Mouse (Mus musculus) 3T3-L1 (cell line): ENCODE results near the gene Eif4a2.
"Not testable (repeated sequence)": the region's sequence is repeated elsewhere in the genome, so short reads cannot be mapped to it uniquely, and the experiment has no call there.

Experiments
- DNase-seq: peaks from one replicate; pipeline ENCODE4 v3.0.0-alpha.2; 2015; ENCODE audit warnings: low read depth, low spot score

The Eif4a2 gene

DNA sequence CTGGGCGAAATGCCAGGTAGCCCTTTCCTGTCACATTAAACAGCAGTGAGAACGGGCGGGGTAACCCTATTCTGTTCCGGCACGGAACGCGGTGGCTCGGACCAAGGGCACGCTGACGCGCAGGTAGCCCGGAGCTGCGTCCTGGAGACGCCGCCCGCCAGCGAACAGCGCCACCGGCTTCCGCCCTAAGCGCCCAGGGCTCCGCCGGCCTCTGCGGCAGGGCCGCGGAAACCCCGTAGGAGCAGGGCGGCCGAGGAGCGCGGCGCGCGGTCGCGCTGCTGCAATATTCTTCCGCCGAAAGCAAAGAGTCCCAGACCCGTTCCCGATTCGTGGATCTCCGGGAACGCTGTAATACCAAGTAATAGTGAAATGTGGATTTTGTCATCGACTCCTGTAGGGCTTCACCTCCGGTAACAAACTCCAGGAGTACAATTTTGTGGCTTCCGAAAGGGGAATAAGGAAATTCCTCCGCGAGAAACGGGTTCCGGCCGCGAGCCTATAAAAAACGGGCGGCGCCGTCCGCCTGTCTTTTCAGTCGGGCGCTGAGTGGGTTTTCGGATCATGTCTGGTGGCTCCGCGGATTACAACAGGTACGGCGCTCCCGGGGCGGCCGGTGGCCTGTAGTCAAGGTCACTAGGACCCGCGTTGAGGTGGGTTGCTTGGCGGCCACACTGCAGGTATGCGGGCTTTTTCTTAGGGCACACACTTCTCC lies at the start of gene Eif4a2:
Gene Eif4a2, plus strand, starts transcription at position 214 of the 712 bp plus-strand sequence.
- peak; percentile 93 for DNase-seq

DNA sequence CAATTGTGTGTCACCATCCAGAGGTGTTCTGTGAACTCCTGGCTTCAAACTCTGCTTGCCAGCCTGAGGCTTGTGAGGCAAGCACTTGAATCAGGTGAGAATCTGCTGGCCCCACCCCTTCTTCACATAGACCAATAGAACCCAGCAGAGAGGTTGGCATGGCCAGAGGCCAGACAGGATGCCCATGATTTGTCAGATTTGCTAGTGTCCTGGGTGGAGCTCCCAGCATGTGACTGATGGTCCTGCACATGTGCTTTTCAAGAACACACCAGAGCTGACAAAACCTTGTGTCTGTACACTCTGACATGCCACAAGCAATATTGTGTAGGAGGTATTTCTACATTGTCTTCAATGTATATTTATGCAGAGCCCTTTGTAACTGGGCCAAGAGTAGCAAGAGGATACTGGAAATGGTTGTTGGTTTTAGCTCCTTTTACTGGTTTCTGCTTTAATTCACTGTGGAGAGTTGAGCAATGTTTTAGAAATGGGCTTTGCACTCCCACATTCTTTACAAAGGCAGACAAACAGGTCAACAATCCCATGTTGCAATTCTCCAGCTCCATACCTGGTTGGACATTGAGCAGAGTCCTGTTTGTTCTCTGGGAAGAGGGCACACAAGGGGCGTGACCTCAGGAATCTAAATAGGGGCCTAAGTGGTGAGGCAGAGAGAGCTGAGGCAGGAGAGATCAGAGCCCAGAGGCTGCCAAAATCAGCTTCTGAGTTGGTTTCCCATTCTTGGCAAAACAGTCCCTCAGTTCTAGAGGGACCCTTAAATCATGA lies 49.4 kb upstream of the Eif4a2 start, which contains the start of gene Kng1:
Gene Kng1, plus strand, starts transcription at position 198 of the 780 bp plus-strand sequence.
- DNase-seq: not testable (repeated sequence)

DNA sequence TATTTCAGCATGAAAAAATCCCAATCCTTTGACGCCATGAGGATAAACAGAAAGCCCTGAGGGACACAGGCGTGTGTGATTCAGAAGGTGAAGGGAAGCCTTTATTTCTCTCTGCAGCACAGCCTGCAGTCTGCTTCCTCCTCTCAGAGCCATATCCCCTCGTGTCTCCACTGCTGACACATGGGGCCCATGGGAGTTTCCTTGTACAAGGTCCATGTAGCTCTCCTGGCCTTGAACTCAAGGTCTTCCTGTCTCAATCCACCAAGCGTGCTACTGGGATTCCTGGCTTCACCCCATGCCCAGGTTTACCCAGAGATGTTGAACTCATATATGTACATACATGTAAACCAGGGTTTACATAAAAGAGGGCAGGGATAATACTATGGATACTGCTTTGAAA lies 47.6 kb upstream of the Eif4a2 start:
- DNase-seq: not testable (repeated sequence)

DNA sequence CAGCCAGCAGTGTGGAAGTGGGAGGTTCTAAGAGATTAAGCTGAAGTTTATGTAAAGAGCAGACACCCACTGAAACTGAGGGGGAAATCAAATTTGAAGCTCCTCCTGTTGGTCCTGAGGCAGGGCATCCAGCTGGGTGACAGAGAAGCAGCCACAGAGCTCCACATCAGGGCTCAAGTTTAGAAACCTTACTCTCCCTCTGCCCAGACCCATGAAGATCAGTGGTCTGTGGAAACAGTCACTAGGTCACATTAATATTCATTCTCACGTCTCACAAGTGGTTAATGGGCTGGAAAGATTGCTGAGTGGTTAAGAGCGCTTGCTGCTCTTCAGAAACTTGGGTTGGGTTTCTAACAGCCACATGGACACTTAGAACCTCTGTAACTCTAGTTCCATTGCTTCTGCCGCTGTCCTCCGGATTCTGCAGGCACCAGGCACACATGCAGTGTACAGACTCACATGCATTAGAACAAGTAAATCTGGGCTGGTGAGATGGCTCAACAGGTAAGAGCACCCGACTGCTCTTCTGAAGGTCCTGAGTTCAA lies 46.4 kb upstream of the Eif4a2 start:
- DNase-seq: not testable (repeated sequence)

DNA sequence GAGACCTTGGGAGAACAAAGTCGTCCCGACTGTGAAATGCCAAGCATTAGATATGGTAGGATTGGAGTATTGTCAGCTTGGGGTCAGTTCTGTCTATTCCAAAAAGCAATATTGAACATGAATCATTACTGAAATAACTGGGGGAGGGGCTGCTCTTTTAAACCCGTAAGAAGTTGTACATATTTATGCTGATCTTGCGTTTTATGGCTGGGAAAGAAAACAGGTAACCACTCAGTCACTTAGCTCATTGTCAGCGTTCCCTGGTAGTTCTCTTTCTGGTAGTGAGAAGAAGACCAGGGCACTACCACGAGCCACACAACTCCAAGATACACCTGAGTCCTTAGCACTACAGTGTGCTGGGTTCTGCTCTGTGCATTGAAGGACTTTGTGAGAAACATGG lies 29.7 kb upstream of the Eif4a2 start:
- DNase-seq: not testable (repeated sequence)

DNA sequence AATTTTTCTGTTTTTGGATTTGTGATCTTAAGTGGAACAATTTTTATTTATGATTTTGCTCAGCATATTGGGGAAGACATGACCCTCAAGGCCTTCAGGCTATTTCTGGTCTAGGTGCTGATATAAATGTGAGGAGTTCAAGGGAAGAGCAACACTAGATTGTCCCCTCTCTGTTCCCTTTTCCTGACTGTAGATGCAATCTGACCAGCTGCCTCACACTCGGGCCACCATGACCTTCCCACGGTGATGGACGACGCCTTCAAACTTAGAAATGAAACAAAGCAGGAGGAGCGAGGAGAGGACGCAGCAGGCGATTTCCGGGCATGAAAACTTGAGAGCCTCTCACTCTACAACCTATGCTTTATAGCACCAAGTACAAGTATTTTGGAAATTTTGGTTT lies 20.1 kb upstream of the Eif4a2 start:
- not testable (repeated sequence) for DNase-seq

DNA sequence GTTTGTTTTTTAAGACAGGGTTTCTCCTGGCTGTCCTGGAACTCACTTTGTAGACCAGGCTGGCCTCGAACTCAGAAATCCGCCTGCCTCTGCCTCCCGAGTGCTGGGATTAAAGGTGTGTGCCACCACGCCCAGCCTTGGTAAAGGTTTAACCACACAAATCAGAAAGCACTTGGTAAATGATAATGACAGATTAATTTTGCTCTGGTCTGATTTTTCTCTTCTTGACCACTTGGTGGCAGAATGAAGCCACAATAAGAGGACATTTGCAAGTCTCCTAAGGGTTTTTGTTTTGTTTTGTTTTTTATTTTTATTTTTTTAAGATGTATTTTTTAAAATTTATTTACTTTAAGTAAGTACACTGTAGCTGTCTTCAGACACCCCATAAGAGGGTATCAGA lies 19.5 kb upstream of the Eif4a2 start:
- DNase-seq: peak; percentile 64

DNA sequence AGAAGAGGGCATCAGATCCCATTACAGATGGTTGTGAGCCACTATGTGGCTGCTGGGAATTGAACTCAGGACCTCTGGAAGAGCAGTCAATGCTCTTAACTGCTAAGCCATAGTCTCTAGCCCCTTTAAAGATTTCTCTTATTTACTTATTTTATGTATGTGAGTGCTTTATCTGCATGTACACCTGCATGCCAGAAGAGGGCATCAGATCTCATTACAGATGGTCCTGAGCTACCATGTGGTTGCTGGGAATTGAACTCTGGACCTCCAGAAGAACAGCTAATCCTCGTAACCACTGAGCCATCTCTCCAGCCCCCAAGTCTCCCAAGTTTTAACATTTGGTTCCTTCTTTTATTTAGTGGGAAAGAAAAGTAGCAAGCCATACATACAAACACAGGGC lies 18.8 kb upstream of the Eif4a2 start:
- DNase-seq: peak; percentile 16

DNA sequence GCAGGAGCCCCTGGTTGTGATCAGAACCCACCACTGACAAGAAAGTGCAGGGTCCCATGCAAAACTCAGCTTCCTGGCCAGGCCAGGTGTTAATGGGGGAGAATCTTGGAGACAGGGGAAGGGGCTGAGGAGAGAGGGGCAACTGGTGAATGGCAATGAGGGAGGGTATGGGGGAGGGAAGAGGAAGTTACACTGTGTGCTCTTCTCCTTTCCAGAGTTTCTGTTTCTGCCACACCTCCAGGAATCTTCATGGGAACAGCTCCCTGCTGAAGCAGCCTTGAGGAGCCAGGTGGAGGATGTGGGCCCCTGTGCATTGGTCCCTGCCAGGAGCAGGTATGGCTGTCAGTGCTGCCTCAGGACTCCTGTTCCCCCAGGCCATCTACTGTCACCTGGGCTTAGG lies 15.9 kb upstream of the Eif4a2 start:
- not testable (repeated sequence) for DNase-seq

DNA sequence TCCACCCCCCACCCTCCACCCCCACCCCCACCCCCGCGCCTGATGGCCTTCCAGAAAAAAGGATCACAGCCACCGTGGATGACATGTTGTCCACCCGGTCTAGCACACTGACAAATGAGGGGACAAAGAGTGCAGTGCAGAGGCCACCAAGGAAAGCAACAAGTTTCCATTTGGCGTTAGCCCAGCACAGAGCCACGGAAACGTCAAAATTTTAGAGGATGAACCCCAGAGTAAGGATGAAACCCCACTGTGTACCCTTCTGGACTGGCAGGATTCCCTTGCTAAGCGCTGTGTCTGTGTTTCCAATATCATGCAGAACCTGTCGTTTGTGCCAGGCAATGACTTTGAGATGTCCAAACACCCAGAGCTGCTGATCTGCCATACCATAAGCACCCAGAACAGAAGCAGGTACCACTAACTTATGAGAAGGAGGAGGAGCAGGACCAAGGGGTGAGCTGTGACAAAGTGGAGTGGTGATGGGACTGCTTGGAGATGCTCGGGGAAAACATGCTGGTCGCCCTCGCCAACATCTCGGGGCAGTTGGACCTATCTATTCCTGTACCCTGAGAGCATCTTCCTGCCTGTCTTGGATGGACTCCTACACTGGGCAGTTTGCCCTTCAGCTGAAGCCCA lies 13.8 kb upstream of the Eif4a2 start:
- no peak for DNase-seq

DNA sequence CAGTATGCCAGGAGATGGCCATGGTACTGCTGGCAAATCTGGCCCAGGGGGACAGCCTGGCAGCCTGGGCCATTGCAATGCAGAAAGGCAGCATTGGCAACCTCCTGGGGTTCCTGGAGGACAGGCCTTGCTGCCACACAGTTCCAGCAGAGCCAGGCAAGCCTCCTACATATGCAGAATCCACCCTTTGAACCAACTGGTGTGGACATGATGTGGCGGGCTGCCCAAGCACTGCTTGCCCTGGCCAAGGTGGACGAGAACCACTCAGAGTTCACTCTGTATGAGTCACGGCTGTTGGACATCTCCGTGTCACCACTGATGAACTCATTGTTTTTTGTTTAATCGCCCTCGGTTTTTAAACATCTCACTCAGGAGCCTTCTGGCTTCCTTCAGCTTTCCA lies 13.1 kb upstream of the Eif4a2 start:
- DNase-seq: peak; percentile 59

DNA sequence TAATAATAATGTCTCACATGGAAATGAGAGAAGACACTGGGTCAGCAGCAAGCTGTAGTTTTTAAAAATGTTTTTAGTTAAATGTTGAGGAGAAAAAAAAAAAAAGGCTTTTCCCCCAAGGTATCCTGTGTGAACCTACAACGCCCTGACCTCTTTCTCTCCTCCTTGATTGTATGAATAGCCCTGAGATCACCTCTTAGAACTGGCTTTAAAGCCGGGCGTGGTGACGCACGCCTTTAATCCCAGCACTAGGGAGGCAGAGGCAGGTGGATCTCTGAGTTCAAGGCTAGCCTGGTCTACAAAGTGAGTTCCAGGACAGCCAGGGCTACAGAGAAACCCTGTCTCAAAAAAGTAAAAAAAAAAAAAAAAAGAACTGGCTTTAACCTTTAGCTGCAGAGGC lies 11.7 kb upstream of the Eif4a2 start:
- not testable (repeated sequence) for DNase-seq

DNA sequence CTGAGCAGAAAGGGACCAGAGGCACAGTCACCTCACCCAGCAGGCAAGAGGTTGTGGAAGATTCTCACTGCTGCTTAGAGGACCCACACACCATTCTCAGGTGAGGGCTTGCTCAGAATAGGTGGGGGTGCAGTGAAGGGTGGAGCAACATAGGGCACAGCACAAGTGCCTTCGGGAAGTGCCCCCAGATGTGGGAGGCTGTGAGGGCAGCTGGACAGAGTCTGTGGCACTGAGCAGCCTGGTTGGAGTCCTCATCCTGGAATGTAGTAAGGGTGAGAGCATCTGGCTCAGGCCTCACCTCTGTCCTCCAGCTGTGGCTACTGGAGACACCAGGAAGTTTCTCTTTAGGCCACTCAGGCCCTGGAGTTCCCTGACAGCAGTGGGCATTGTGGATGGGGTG lies 10.4 kb upstream of the Eif4a2 start:
- peak; percentile 14 for DNase-seq

DNA sequence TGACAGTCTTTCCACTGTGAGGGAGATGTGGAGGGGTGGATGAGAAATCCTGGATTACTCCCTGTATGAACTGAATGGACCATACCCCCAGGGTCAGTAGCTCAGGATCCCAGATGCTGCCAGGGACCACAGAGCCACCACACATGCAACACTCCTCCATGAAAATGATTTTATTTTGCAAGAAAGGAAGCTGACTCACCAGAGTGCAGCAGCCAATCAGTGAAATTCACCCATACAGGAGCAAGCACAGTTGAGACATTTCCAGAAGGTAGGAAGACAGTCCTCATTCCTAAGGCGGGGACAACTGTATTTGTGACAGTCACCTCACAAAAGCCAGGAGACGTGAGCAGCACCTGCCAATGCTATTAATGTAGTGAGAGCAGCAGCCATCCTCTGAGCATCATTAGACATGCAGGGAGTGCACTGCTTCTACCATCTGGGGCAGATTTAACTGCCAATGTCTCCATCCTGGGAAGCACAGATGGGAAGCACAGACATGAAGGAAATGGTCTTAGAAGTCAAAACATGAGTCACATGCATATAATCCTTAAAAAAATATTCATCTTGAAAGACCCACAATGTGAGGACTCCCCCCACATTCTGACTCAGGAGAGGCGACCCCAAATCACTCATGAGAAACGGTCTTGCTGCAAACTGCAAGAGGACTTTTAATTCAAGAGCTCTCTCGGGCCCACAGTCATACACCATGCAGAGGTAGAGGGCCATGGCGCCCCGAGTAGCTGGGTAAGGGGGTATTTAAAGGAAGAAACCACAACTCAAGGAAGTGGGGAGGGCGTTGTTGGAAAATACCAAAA lies 9.7 kb upstream of the Eif4a2 start:
- DNase-seq: peak; percentile 67

DNA sequence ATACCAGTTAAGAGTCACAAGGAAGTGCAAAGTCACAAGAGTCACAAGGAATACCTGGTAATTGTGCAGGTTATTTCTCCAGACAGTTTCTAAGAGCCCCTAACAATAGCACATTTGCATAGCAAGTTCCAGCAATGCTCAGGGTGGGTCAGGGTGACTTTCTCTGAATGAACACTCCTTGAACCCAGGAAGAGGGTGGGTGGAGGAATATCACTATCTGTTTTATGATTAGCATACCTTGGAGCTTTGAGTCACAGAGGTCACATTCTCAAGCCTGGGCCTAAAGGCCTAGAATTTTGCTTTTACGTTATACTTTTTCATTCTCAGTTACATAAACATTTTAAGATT lies 9.2 kb upstream of the Eif4a2 start:
- DNase-seq: not testable (repeated sequence)

DNA sequence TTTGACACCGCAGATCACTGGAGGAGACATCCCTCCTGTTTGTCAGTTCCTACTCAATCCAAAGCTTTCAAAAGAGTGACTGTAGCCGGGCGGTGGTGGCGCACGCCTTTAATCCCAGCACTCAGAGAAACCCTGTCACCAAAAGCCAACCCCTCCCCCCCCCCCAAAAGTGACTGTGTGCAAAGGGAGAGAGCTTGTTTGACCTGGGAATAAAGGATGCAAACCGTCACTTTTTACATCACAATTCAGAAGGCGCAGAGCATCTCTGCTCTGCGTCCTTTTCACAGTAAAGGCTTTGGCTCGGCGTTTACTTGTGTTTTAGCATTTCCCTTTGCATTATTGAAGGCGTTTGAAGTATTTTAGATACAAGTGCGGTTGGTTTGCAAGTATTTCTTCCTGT lies 7.6 kb upstream of the Eif4a2 start:
- no peak for DNase-seq

DNA sequence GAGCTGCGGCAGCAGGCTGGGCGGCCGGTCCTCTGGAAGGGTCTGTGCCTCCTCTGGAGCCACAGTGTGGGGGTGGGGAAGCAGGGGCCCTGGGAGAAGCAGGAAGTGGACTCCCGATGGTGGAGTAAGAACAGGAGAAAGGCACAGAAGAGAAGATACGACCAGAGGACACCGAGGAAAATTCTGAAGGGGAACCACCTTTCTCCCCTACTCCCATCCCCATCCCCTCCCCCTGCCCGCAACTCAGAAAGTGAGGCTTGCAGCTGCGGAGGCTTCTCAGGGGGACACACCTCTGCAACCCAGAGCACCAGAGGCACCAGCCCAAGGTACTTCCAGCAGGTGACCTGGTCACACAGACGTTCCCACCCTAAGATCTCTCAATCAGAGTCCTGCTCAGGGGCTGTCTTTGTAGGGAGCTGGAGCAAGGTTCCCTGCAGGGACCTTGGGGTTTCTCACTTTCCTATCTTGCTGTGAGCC lies 7.1 kb upstream of the Eif4a2 start:
- DNase-seq: no peak

DNA sequence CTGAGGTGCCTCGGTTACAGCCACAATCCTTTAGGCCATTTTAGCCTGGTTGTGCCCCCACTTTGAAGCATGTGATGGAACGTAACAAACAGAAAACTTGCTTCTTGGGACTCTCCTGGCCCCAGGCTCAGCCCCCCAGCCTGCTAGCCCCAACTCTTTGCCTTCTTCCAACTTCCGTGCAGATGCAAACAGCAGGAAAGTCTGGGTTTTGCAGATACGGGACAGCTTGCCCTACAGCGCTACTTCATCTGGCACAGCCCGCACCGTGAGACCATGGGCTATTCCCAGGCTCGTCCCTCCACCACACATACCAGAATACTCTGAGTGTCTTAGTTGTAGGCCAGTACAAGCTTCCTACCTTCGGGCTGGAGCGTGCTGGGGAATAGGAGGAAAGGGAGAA lies 6.6 kb upstream of the Eif4a2 start:
- no peak for DNase-seq

DNA sequence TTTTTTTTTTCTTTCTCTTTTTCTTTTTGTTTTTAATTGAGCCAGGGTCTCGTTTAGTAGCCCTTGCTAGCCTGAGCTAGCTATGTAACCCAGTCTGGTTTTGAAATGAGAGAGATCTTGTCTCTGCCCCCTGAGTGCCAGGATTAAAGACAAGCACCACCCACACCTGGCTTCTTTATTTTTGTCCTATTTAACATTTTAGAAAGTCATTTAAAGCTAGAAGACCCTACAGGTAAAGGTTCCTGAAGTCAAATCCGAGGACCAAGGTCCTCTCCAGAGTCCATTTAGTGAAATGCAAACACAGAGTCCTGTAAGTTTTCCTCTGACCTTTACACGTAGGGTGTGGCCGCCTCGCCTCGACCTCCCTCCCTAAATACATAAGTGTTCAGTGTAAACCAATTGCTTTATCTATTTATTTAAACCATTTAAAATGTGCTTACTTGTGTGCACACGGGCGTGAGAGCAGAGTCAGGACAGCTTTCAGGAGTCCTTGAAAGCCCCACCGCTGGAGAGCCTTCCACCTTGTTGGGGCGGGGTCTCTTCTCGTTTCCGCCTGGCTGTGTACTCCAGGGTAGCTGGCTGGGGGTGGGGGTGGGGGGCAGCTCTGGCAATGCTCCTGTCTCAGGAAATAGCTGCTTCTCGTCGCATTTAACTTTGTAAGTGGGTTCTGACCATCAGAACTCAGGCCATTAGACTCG lies 4.8 kb upstream of the Eif4a2 start:
- DNase-seq: no peak

DNA sequence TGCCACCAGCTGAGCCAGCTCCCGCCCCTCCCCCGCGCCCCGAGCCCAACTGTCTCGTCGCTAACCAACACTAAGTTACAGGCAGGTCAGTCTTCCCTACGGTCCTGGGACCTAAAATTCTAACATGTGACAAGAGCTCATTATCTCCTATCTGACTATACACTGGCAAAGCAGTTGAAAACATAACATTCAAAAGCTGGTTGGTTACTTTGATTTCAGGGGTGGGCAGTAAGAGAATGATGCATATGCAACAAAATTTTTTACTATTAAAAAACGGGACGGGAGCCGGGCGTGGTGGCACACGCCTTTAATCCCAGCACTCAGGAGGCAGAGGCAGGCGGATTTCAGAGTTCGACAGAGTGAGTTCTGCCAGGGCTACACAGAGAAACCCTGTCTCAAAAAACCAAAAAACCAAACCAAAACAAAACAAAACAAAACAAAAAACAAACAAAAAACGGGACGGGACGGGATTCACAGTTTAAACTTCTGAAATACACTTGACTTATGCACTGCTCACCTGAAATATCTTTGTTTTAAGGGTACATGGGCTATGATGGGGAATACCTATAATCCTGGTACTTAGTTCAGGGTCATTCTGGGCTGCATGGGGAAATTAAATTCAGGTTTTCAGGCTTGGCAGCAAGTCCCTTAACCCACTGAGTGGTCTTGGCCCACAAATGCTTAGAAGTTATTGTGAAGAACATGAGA lies 4.1 kb upstream of the Eif4a2 start:
- no peak for DNase-seq
